ENCODE assay signal across 24 mouse cellular contexts in the genomic region with DNA sequence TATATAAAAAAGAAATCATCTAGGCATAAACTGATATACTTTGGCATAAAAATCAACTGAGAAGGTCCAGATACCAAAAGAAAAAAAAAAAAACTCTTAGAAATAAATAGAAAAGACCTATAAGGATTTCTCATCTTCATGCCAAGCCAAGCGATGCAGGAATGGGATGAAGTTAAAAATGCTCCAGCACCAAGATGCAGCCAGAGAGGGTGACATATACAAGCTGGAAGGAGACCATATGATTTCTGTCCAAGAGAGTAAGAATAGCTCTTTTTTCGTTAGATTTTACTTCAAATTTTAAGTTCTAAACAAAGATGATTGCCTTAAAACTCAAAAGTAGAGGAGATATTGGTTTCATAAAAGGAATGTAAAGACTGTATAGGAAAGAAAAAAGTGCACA.
DNase-seq lines count a peak whose midpoint lies in the region; ATAC-seq and TF ChIP-seq lines count a peak whose summit lies in the region.
"Had no signal": no experiment of that assay in that cellular context is flagged by ENCODE, and none has a peak within 500 bp of the region (broad histone marks: within the 10 kb centered on the region; RNA-seq: fewer than 3 reads in every experiment).

No protein-coding gene starts in this region.

- H3K4me3 ChIP-seq in forebrain, postnatal 0 days (ENCODE audit: low read depth, low read length), result no peak overlapping the region
- H3K4me3 ChIP-seq in forebrain, embryonic 15.5 days, result no peak overlapping the region
- H3K4me3 ChIP-seq in forebrain, embryonic 13.5 days, result no peak overlapping the region

- no peak overlapping the region for H3K27ac ChIP-seq in forebrain, postnatal 0 days (ENCODE audit: low read depth, low read length)
- H3K27ac ChIP-seq in forebrain, embryonic 15.5 days (replicated peaks), result no peak overlapping the region
- no peak overlapping the region for H3K27ac ChIP-seq in forebrain, embryonic 13.5 days

- TF ChIP-seq CTCF in forebrain, postnatal 0 days (IDR thresholded peaks at IDR 0.05; ENCODE audit: low read depth), result no peak

- no peaks in the 10 kb centered on the region for H3K4me1 ChIP-seq in forebrain, postnatal 0 days (ENCODE audit: insufficient read depth)
- no peaks in the 10 kb centered on the region for H3K4me1 ChIP-seq in forebrain, embryonic 15.5 days
- H3K4me1 ChIP-seq in forebrain, embryonic 13.5 days, result no peaks in the 10 kb centered on the region

- H3K9ac ChIP-seq in forebrain, postnatal 0 days, result no peak overlapping the region
- H3K9ac ChIP-seq in forebrain, embryonic 15.5 days (replicated peaks), result no peak overlapping the region
- H3K9ac ChIP-seq in forebrain, embryonic 13.5 days, result no peak overlapping the region

- H3K9me3 ChIP-seq in forebrain, postnatal 0 days (ENCODE audit: low read length), result no peaks in the 10 kb centered on the region
- H3K9me3 ChIP-seq in forebrain, embryonic 15.5 days, result no peaks in the 10 kb centered on the region
- no peaks in the 10 kb centered on the region for H3K9me3 ChIP-seq in forebrain, embryonic 13.5 days (replicated peaks)
- H3K9me3 ChIP-seq: G1E had no signal

- DNase-seq in forebrain, postnatal 0 days, result peak; percentile 17
- no peak for DNase-seq in frontal cortex, postnatal 36 days (ENCODE audit: low spot score in 2 of 2)
- DNase-seq in brain, adult 2 months (ENCODE audit: low read depth, low spot score), result peak; percentile 67
- DNase-seq in telencephalon, adult 2 months (ENCODE audit: low read depth, low spot score), result peak; percentile 59
- DNase-seq: adrenal gland, adult 2 months; adrenal gland, adult 8-10 months; adrenal gland, postnatal 10 days; adrenal gland, postnatal 14 days; adrenal gland, postnatal 25 days; adrenal gland, postnatal 36 days; B cell, adult 2 months; cerebellum, adult 11 months; cerebellum, adult 11-12 months; cerebellum, adult 18-20 months; cerebellum, adult 2 months had no signal

- ATAC-seq in forebrain, postnatal 0 days, result no peak
- ATAC-seq in forebrain, embryonic 15.5 days (replicated peaks), result no peak
- peak; percentile 79 for ATAC-seq in frontal cortex, adult (ENCODE audit: low TSS enrichment)
- ATAC-seq in cerebellum, adult (ENCODE audit: insufficient number of reproducible peaks, low FRiP score, low TSS enrichment), result no peak
- no peak for ATAC-seq in forebrain, embryonic 13.5 days
- ATAC-seq: activated CD4-positive, CD25-positive, alpha-beta regulatory T cell, adult 4 months; CD4-positive, CD25-positive, alpha-beta regulatory T cell, adult 4 months; Patski had no signal

- no peaks in the 10 kb centered on the region for H3K36me3 ChIP-seq in forebrain, postnatal 0 days (ENCODE audit: insufficient read depth)
- H3K36me3 ChIP-seq in forebrain, embryonic 15.5 days, result peaks cover 5% of the 10 kb centered on the region
- H3K36me3 ChIP-seq in forebrain, embryonic 13.5 days (ENCODE audit: poor library complexity, severe bottlenecking), result peaks cover 20% of the 10 kb centered on the region

- H3K4me2 ChIP-seq in forebrain, postnatal 0 days (ENCODE audit: low read depth), result no peak overlapping the region
- no peak overlapping the region for H3K4me2 ChIP-seq in forebrain, embryonic 15.5 days (replicated peaks)
- no peak overlapping the region for H3K4me2 ChIP-seq in forebrain, embryonic 13.5 days

- WGBS in forebrain, postnatal 0 days, result 74% methylated on average over 2 of the region's 2 CpGs
- WGBS in forebrain, embryonic 15.5 days, result 89% methylated on average over 2 of the region's 2 CpGs
- 93% methylated on average over 2 of the region's 2 CpGs for WGBS in forebrain, embryonic 13.5 days

- H3K27me3 ChIP-seq in forebrain, postnatal 0 days (ENCODE audit: insufficient read depth, low read length), result no peaks in the 10 kb centered on the region
- no peaks in the 10 kb centered on the region for H3K27me3 ChIP-seq in forebrain, embryonic 15.5 days
- no peaks in the 10 kb centered on the region for H3K27me3 ChIP-seq in forebrain, embryonic 13.5 days
- H3K27me3 ChIP-seq: CH12.LX, Patski had no signal

Comparison
In these comparisons a context has a peak if more than half of its experiments do, and no peak if none do; other contexts are left out.
1. DNase-seq: peak in forebrain, postnatal 0 days (single experiment), brain, adult 2 months (single experiment) and telencephalon, adult 2 months (single experiment); none in frontal cortex, postnatal 36 days (0 of 2).